Mouse (Mus musculus): Measurements from ENCODE around the gene Tcta. TPM values are rescaled to one million over a fixed set of nuclear protein-coding genes. Genes with fewer than 3 reads are reported as not detected.
"Not testable (repeated sequence)": the region's sequence is repeated elsewhere in the genome, so short reads cannot be mapped to it uniquely, and the experiment has no call there.

The Tcta gene
- total RNA-seq, 2 experiments from 2014 or later: 27.0 to 35.1 TPM

GRCm38 (mm10) chr9:108307021-108307807, 1.3 kb upstream of the Tcta start:
- Histone ChIP-seq H3K4me3 (peak overlapping the region; percentile 100), H3K27ac (peak overlapping the region; percentile 100)
- no peak for DNase-seq
- TF ChIP-seq CTCF (IDR thresholded peaks at IDR 0.05): no peak
- intact Hi-C loops (cut with DNase I): loop anchor here (2.0 kb wide), 1 partner anchor 42 kb away; no protein-coding TSS in a partner anchor

GRCm38 (mm10) chr9:108306571-108306980, 616 bp upstream of the Tcta start:
- TF ChIP-seq CTCF (IDR thresholded peaks at IDR 0.05): no peak
- DNase-seq: peak; percentile 94
- peak overlapping the region; percentile 100 for H3K4me3 ChIP-seq
- intact Hi-C loops (cut with DNase I): loop anchor here (2.0 kb wide), 1 partner anchor 42 kb away; no protein-coding TSS in a partner anchor
- peak overlapping the region; percentile 100 for H3K27ac ChIP-seq

- peak; percentile 28 for DNase-seq
These were observed 790 bp downstream of the Tcta start for GRCm38 (mm10) chr9:108305170-108305569.

GRCm38 (mm10) chr9:108304716-108305115, 1.2 kb downstream of the Tcta start:
- intact Hi-C loops (cut with DNase I): no loop called here
- TF ChIP-seq CTCF (IDR thresholded peaks at IDR 0.05): no peak
- peak overlapping the region; percentile 100 for H3K4me3 ChIP-seq
- H3K27ac ChIP-seq: peak overlapping the region; percentile 100
- DNase-seq: no peak

More at GRCm38 (mm10) chr9:108305170-108305569, 790 bp downstream of the Tcta start:
- peak overlapping the region; percentile 100 for H3K4me3 ChIP-seq
- TF ChIP-seq CTCF (IDR thresholded peaks at IDR 0.05): no peak
- intact Hi-C loops (cut with DNase I): no loop called here
- H3K27ac ChIP-seq: peak overlapping the region; percentile 100

GRCm38 (mm10) chr9:108301853-108302252, 4.1 kb downstream of the Tcta start:
- no peak for DNase-seq
- intact Hi-C loops (cut with DNase I): no loop called here
- no peak overlapping the region for H3K27ac ChIP-seq
- TF ChIP-seq CTCF (IDR thresholded peaks at IDR 0.05): no peak
- no peak overlapping the region for H3K4me3 ChIP-seq

GRCm38 (mm10) chr9:108296453-108297355, 9.3 kb downstream of the Tcta start, which contains the start of gene Amt:
Amt (plus strand) TSS chr9:108296853.
- Histone ChIP-seq H3K4me3 (peak within 1 kb of the TSS; percentile 41; the same call in 1 of the 2 replicates), H3K27ac (no peak within 1 kb of the TSS)
- TF ChIP-seq CTCF (IDR thresholded peaks at IDR 0.05): no peak
- no peak for DNase-seq
- intact Hi-C loops (cut with DNase I): no loop called here

GRCm38 (mm10) chr9:108290773-108291172, 15.2 kb downstream of the Tcta start:
- Histone ChIP-seq H3K4me3 (peak overlapping the region; percentile 79), H3K27ac (peak overlapping the region; percentile 91)
- DNase-seq: no peak
- no peak for TF ChIP-seq CTCF (IDR thresholded peaks at IDR 0.05)
- intact Hi-C loops (cut with DNase I): no loop called here

GRCm38 (mm10) chr9:108290016-108290750, 15.8 kb downstream of the Tcta start, which contains the start of gene Nicn1:
Nicn1 (plus strand) TSS chr9:108290429.
- no peak for TF ChIP-seq CTCF (IDR thresholded peaks at IDR 0.05)
- DNase-seq: peak; percentile 91
- intact Hi-C loops (cut with DNase I): no loop called here
- Histone ChIP-seq H3K4me3 (peak within 1 kb of the TSS; percentile 79), H3K27ac (peak within 1 kb of the TSS; percentile 91)

- Histone ChIP-seq H3K4me3 (no peak overlapping the region), H3K27ac (peak overlapping the region; percentile 91; the same call in 1 of the 2 replicates)
- TF ChIP-seq CTCF (IDR thresholded peaks at IDR 0.05): no peak
- no peak for DNase-seq
- intact Hi-C loops (cut with DNase I): loop anchor here (5.0 kb wide), 1 partner anchor 123 kb away; no protein-coding TSS in a partner anchor
These were observed 16.6 kb downstream of the Tcta start for GRCm38 (mm10) chr9:108289347-108289746.

GRCm38 (mm10) chr9:108287526-108288238, 18.3 kb downstream of the Tcta start:
- intact Hi-C loops (cut with DNase I): loop anchor here (5.0 kb wide), 1 partner anchor 125 kb away; no protein-coding TSS in a partner anchor
- not testable (repeated sequence) for H3K4me3 ChIP-seq, DNase-seq, H3K27ac ChIP-seq

GRCm38 (mm10) chr9:108284410-108284809, 21.6 kb downstream of the Tcta start:
- TF ChIP-seq CTCF (IDR thresholded peaks at IDR 0.05): peak; percentile 98
- 0 out of 2 replicates have a peak overlapping the region, but pooled peaks have one; percentile 39 for H3K27ac ChIP-seq
- no peak overlapping the region for H3K4me3 ChIP-seq
- intact Hi-C loops (cut with DNase I): loop anchor here (1.0 kb wide), 2 partner anchors 83 to 189 kb away; no protein-coding TSS in a partner anchor
- DNase-seq: peak; percentile 78

All from gastrocnemius, adult 2 months (tissue).